Comparison of ENCODE assay signal across 36 mouse cellular contexts in genomic region chr12:16130605-16131004, GRCm38 (mm10).
"Had no signal": no experiment of that assay in that cellular context is flagged by ENCODE, and none has a peak within 500 bp of the region (broad histone marks: within the 10 kb centered on the region; RNA-seq: fewer than 3 reads in every experiment).

No protein-coding gene starts in this region.

- H3K4me3 ChIP-seq: heart, embryonic 10.5 days; heart, embryonic 12.5 days; heart, embryonic 13.5 days; heart, embryonic 15.5 days; hindbrain, embryonic 10.5 days; hindbrain, embryonic 12.5 days; hindbrain, embryonic 13.5 days; hindbrain, embryonic 15.5 days; intestine, embryonic 15.5 days; kidney, embryonic 15.5 days; layer of hippocampus, adult 2 months; left cerebral cortex, adult 2 months had no signal

- H3K27ac ChIP-seq: heart, embryonic 10.5 days; heart, embryonic 13.5 days; heart, embryonic 15.5 days; hindbrain, embryonic 10.5 days; hindbrain, embryonic 12.5 days; hindbrain, embryonic 13.5 days; hindbrain, embryonic 14.5 days; hindbrain, embryonic 15.5 days; hindbrain, postnatal 0 days; intestine, embryonic 15.5 days; kidney, embryonic 15.5 days; kidney, postnatal 0 days; layer of hippocampus, adult 2 months; left cerebral cortex, adult 2 months had no signal

- H3K27me3 ChIP-seq: heart, embryonic 12.5 days; heart, embryonic 13.5 days; heart, embryonic 15.5 days; hindbrain, embryonic 12.5 days; hindbrain, embryonic 13.5 days; hindbrain, embryonic 15.5 days; intestine, embryonic 15.5 days; kidney, embryonic 15.5 days had no signal

- H3K4me1 ChIP-seq: heart, embryonic 15.5 days; hindbrain, embryonic 12.5 days; hindbrain, embryonic 13.5 days; hindbrain, embryonic 15.5 days; intestine, embryonic 15.5 days; kidney, embryonic 15.5 days had no signal

- H3K9ac ChIP-seq: heart, embryonic 12.5 days; heart, embryonic 13.5 days; heart, embryonic 15.5 days; hindbrain, embryonic 12.5 days; hindbrain, embryonic 13.5 days; hindbrain, embryonic 14.5 days; hindbrain, embryonic 15.5 days; intestine, embryonic 15.5 days; kidney, embryonic 15.5 days had no signal

- DNase-seq: heart, postnatal 10 days; heart, postnatal 14 days; heart, postnatal 36 days; heart, postnatal 4 days; kidney, adult 11 months; kidney, adult 18-20 months; kidney, adult 2 months; kidney, adult 8-10 months; kidney, adult 9 months; kidney, postnatal 10 days; kidney, postnatal 14 days; kidney, postnatal 25 days; kidney, postnatal 36 days; kidney, postnatal 4 days; layer of hippocampus, adult 9-11 months; layer of hippocampus, postnatal 36 days had no signal

- H3K36me3 ChIP-seq: heart, embryonic 10.5 days; heart, embryonic 12.5 days; heart, embryonic 13.5 days; heart, embryonic 15.5 days; hindbrain, embryonic 10.5 days; hindbrain, embryonic 12.5 days; hindbrain, embryonic 13.5 days; hindbrain, embryonic 15.5 days; intestine, embryonic 15.5 days; kidney, embryonic 15.5 days had no signal

- H3K4me2 ChIP-seq: heart, embryonic 11.5 days; heart, embryonic 12.5 days; heart, embryonic 13.5 days; heart, embryonic 15.5 days; hindbrain, embryonic 12.5 days; hindbrain, embryonic 13.5 days; hindbrain, embryonic 14.5 days; hindbrain, embryonic 15.5 days; intestine, embryonic 15.5 days; kidney, embryonic 15.5 days had no signal

- ATAC-seq: hindbrain, embryonic 16.5 days; hindbrain, postnatal 0 days; inflammation-experienced regulatory T-cells, adult 6 months; intestine, embryonic 15.5 days; intestine, embryonic 16.5 days; intestine, postnatal 0 days had no signal

- H3K9me3 ChIP-seq: heart, embryonic 10.5 days; heart, embryonic 12.5 days; heart, embryonic 13.5 days; heart, embryonic 15.5 days; hindbrain, embryonic 10.5 days; hindbrain, embryonic 12.5 days; hindbrain, embryonic 13.5 days; hindbrain, embryonic 15.5 days; intestine, embryonic 15.5 days; kidney, embryonic 15.5 days had no signal
